Mouse (Mus musculus): ENCODE measurements at regions not wholly inside any gene's neighbourhood (a gene's known extent, or its start where the extent isn't known, plus 50 kb on each side); places are given as distances from the start of the nearest gene placed in this dataset.

GRCm38 (mm10) chr17:49368476-49369269 is 59.5 kb upstream of the Mocs1 start:
- Histone ChIP-seq H3K9ac (ENCODE audit: low read depth, low read length) (no peak overlapping the region), H3K4me1 (replicated peaks; ENCODE audit: control insufficient read depth, insufficient read depth, low read length) (no peaks in the 10 kb centered on the region), H3K27me3 (replicated peaks; ENCODE audit: control insufficient read depth, insufficient read depth, low read length) (no peaks in the 10 kb centered on the region), H3K27ac (ENCODE audit: low read depth, low read length) (no peak overlapping the region), H3K9me3 (ENCODE audit: control insufficient read depth, low read length) (no peaks in the 10 kb centered on the region), H3K4me2 (no peak overlapping the region), H3K4me3 (ENCODE audit: low read depth, low read length) (no peak overlapping the region), H3K36me3 (ENCODE audit: control insufficient read depth, insufficient read depth, low read length) (no peaks in the 10 kb centered on the region)
- no peak for DNase-seq (ENCODE audit: low spot score)
- no peak for ATAC-seq (replicated peaks; ENCODE audit: low FRiP score)
- WGBS, result 53% methylated on average over 2 of the region's 2 CpGs

GRCm38 (mm10) chr17:49377626-49378025 is 50.5 kb upstream of the Mocs1 start:
- no peak for ATAC-seq (replicated peaks; ENCODE audit: low FRiP score)

More at GRCm38 (mm10) chr17:49377626-49378025, 50.5 kb upstream of the Mocs1 start:
- no peak overlapping the region for H3K9ac ChIP-seq (ENCODE audit: low read depth, low read length)
- WGBS, result 62% methylated on average over 11 of the region's 11 CpGs
- no peaks in the 10 kb centered on the region for H3K36me3 ChIP-seq (ENCODE audit: control insufficient read depth, insufficient read depth, low read length)
- H3K27me3 ChIP-seq (replicated peaks; ENCODE audit: control insufficient read depth, insufficient read depth, low read length), result no peaks in the 10 kb centered on the region
- H3K9me3 ChIP-seq (ENCODE audit: control insufficient read depth, low read length), result no peaks in the 10 kb centered on the region
- H3K4me3 ChIP-seq (ENCODE audit: low read depth, low read length), result no peak overlapping the region
- no peak overlapping the region for H3K27ac ChIP-seq (ENCODE audit: low read depth, low read length)
- H3K4me2 ChIP-seq, result no peak overlapping the region
- no peak for DNase-seq (ENCODE audit: low spot score)
- no peaks in the 10 kb centered on the region for H3K4me1 ChIP-seq (replicated peaks; ENCODE audit: control insufficient read depth, insufficient read depth, low read length)

Measured in liver, embryonic 11.5 days (tissue).